Mouse (Mus musculus) stomach, embryonic 14.5 days (tissue): ENCODE results near the gene Macrod2. TPM values are rescaled to one million over a fixed set of nuclear protein-coding genes. Genes with fewer than 3 reads are reported as not detected.

ENCODE experiments used
- ATAC-seq: fragments of 200-750 bp; cut with Nextera tagmentation; 2 replicates; pipeline ENCODE4 v1.8.0; 2017; ENCODE audit warnings: low read depth, moderate TSS enrichment; ENCODE audit not compliant: insufficient number of reproducible peaks, insufficient read depth, low FRiP score
- H3K27ac ChIP-seq: fragments of 300-500 bp; sonication (generic); 2 replicates; pipeline ENCODE4 v1.5.1; 2014; ENCODE audit warnings: mild to moderate bottlenecking, low read length, moderate library complexity, mixed read lengths
- H3K27me3 ChIP-seq: fragments of 300-500 bp; sonication (generic); 2 replicates; pipeline ENCODE4 v1.6.1; 2014; ENCODE audit warnings: low read length, control low read depth, mixed read lengths; ENCODE audit not compliant: control insufficient read depth, insufficient read depth
- H3K36me3 ChIP-seq: fragments of 300-500 bp; sonication (generic); 2 replicates; pipeline ENCODE4 v1.6.1; 2014; ENCODE audit warnings: mild to moderate bottlenecking, control low read depth, low read length, moderate library complexity, mixed read lengths; ENCODE audit not compliant: control insufficient read depth, insufficient read depth
- H3K4me1 ChIP-seq: fragments of 300-500 bp; sonication (generic); 2 replicates; pipeline ENCODE4 v1.6.1; 2014; ENCODE audit warnings: low read length, control low read depth, mixed read lengths; ENCODE audit not compliant: control insufficient read depth, insufficient read depth
- H3K4me2 ChIP-seq: fragments of 300-500 bp; sonication (generic); replicated peaks from 2 replicates; pipeline ENCODE4 v1.6.1; 2014; ENCODE audit warnings: low read depth, low read length, control low read depth
- H3K4me3 ChIP-seq: fragments of 300-500 bp; sonication (generic); 2 replicates; pipeline ENCODE4 v1.5.1; 2014; ENCODE audit warnings: low read depth, low read length, control low read depth
- H3K9ac ChIP-seq: fragments of 300-500 bp; sonication (generic); replicated peaks from 2 replicates; pipeline ENCODE4 v1.6.1; 2014; ENCODE audit warnings: low read depth, mild to moderate bottlenecking, control low read depth, low read length, moderate library complexity, mixed read lengths
- H3K9me3 ChIP-seq: fragments of 300-500 bp; sonication (generic); 2 replicates; pipeline ENCODE4 v1.6.1; 2016; ENCODE audit warnings: low read depth, low read length, control low read depth; ENCODE audit not compliant: control insufficient read depth
- WGBS: fragments of 180-500 bp; shearing (Covaris S2); extraction: QIAGEN DNeasy Blood & Tissue Kit; methylation state at CpG from one replicate; pipeline ENCODE4 v1.1.7; 2014; 5-methylcytosine and 5-hydroxymethylcytosine counted together
- polyA plus RNA-seq: library from polyadenylated mRNA; unstranded; fragments of >200 nt; fragmentation: Nextera tagmentation; extraction: Ambion mirVana; gene quantifications from 2 replicates; pipeline ENCODE4 v1.2.1, GENCODE M21; 2014

Gene Macrod2
- polyA plus RNA-seq, 1 experiment from 2014 or later, result 40.9 TPM

- Histone ChIP-seq H3K4me1 (peaks cover 7% of the 10 kb centered on the region; the same call in 1 of the 2 replicates), H3K4me2 (peak overlapping the region; percentile 31), H3K9ac (no peak overlapping the region), H3K27ac (no peak overlapping the region), H3K27me3 (no peaks in the 10 kb centered on the region), H3K9me3 (no peaks in the 10 kb centered on the region), H3K36me3 (no peaks in the 10 kb centered on the region), H3K4me3 (peak overlapping the region; percentile 4)
- 3% methylated on average over 8 of the region's 8 CpGs for WGBS
- ATAC-seq, result peak; percentile 66; the same call in 1 of the 2 replicates
Observed at GRCm38 (mm10) chr2:140668311-140668710, 273.2 kb downstream of the Macrod2 start.

GRCm38 (mm10) chr2:140669081-140669480, 274.0 kb downstream of the Macrod2 start:
- H3K4me3 ChIP-seq, result peak overlapping the region; percentile 4; the same call in 1 of the 2 replicates
- H3K4me2 ChIP-seq, result peak overlapping the region; percentile 31
- no peak for ATAC-seq
- H3K27me3 ChIP-seq, result no peaks in the 10 kb centered on the region
- no peaks in the 10 kb centered on the region for H3K36me3 ChIP-seq
- H3K4me1 ChIP-seq, result peaks cover 7% of the 10 kb centered on the region; the same call in 1 of the 2 replicates
- H3K27ac ChIP-seq, result no peak overlapping the region
- 46% methylated on average over 2 of the region's 2 CpGs for WGBS
- no peaks in the 10 kb centered on the region for H3K9me3 ChIP-seq
- no peak overlapping the region for H3K9ac ChIP-seq

GRCm38 (mm10) chr2:140669786-140670185, 274.7 kb downstream of the Macrod2 start:
- H3K4me3 ChIP-seq, result peak overlapping the region; percentile 53
- H3K36me3 ChIP-seq, result no peaks in the 10 kb centered on the region
- WGBS, result 41% methylated on average over 2 of the region's 2 CpGs
- H3K4me2 ChIP-seq, result peak overlapping the region; percentile 58
- ATAC-seq, result no peak
- no peak overlapping the region for H3K27ac ChIP-seq
- no peaks in the 10 kb centered on the region for H3K27me3 ChIP-seq
- no peak overlapping the region for H3K9ac ChIP-seq
- no peaks in the 10 kb centered on the region for H3K9me3 ChIP-seq
- peaks cover 7% of the 10 kb centered on the region; the same call in 1 of the 2 replicates for H3K4me1 ChIP-seq

GRCm38 (mm10) chr2:140670457-140670856, 275.3 kb downstream of the Macrod2 start:
- Histone ChIP-seq H3K27ac (peak overlapping the region; percentile 76; the same call in 1 of the 2 replicates), H3K27me3 (no peaks in the 10 kb centered on the region), H3K4me3 (peak overlapping the region; percentile 53), H3K4me1 (peaks cover 7% of the 10 kb centered on the region; the same call in 1 of the 2 replicates), H3K36me3 (no peaks in the 10 kb centered on the region), H3K4me2 (peak overlapping the region; percentile 58), H3K9me3 (no peaks in the 10 kb centered on the region), H3K9ac (peak overlapping the region; percentile 56)
- 0 out of 2 replicates have a peak, but pooled peaks have one; percentile 14 for ATAC-seq
- WGBS, result 0% methylated on average over 12 of the region's 12 CpGs

- Histone ChIP-seq H3K27ac (peak within 1 kb of the TSS; percentile 76), H3K9ac (peak within 1 kb of the TSS; percentile 56), H3K4me2 (peak within 1 kb of the TSS; percentile 58), H3K36me3 (no peaks in the 10 kb centered on the region), H3K9me3 (no peaks in the 10 kb centered on the region), H3K4me1 (peaks cover 7% of the 10 kb centered on the region; the same call in 1 of the 2 replicates), H3K27me3 (no peaks in the 10 kb centered on the region), H3K4me3 (peak within 1 kb of the TSS; percentile 53)
- WGBS, result 0% methylated on average over 26 of the region's 26 CpGs
- ATAC-seq, result peak; percentile 98
Observed at GRCm38 (mm10) chr2:140670963-140671702, 276.0 kb downstream of the Macrod2 start, which contains the start of gene Flrt3. Gene Flrt3, minus strand, starts transcription at chr2:140671469.

- Histone ChIP-seq H3K9me3 (no peaks in the 10 kb centered on the region), H3K4me3 (no peak overlapping the region), H3K27ac (no peak overlapping the region), H3K27me3 (no peaks in the 10 kb centered on the region), H3K9ac (no peak overlapping the region), H3K4me2 (no peak overlapping the region), H3K36me3 (no peaks in the 10 kb centered on the region), H3K4me1 (no peaks in the 10 kb centered on the region)
- 82% methylated on average over 5 of the region's 5 CpGs for WGBS
- ATAC-seq, result no peak
Observed at GRCm38 (mm10) chr2:140673466-140673865, 278.4 kb downstream of the Macrod2 start.

- Histone ChIP-seq H3K27me3 (no peaks in the 10 kb centered on the region), H3K4me2 (no peak overlapping the region), H3K27ac (no peak overlapping the region), H3K9me3 (no peaks in the 10 kb centered on the region), H3K4me1 (no peaks in the 10 kb centered on the region), H3K4me3 (no peak overlapping the region), H3K9ac (no peak overlapping the region), H3K36me3 (no peaks in the 10 kb centered on the region)
- 46% methylated on average over 3 of the region's 3 CpGs for WGBS
- no peak for ATAC-seq
Observed at GRCm38 (mm10) chr2:140676728-140677127, 281.6 kb downstream of the Macrod2 start.

- 67% methylated on average over 2 of the region's 2 CpGs for whole genome bisulfite sequencing
- H3K4me3 ChIP-seq, result no peak overlapping the region
- H3K4me1 ChIP-seq, result no peaks in the 10 kb centered on the region
- H3K9me3 ChIP-seq, result no peaks in the 10 kb centered on the region
- H3K9ac ChIP-seq, result no peak overlapping the region
- no peaks in the 10 kb centered on the region for H3K36me3 ChIP-seq
- no peak for ATAC-seq
- no peak overlapping the region for H3K27ac ChIP-seq
- H3K4me2 ChIP-seq, result no peak overlapping the region
- no peaks in the 10 kb centered on the region for H3K27me3 ChIP-seq
Observed at GRCm38 (mm10) chr2:140690906-140691305, 295.8 kb downstream of the Macrod2 start.
